Mouse (Mus musculus): ENCODE measurements around the gene Ckm.
A peak's percentile ranks its signal among the peaks of the same experiment; 100 is the strongest.

Ckm gene

GRCm38 (mm10) chr7:19432475-19432874, 27.9 kb downstream of the Ckm start:
- DNase-seq (ENCODE audit: inconsistent ontology term) = no peak

GRCm38 (mm10) chr7:19436276-19436675, 31.7 kb downstream of the Ckm start:
- DNase-seq (ENCODE audit: inconsistent ontology term) = no peak

- no peak for DNase-seq (ENCODE audit: inconsistent ontology term)
These were observed 32.5 kb downstream of the Ckm start for GRCm38 (mm10) chr7:19437048-19437447.

GRCm38 (mm10) chr7:19441448-19442091, 37.0 kb downstream of the Ckm start:
- no peak for DNase-seq (ENCODE audit: inconsistent ontology term)

- peak; percentile 56 for DNase-seq (ENCODE audit: inconsistent ontology term)
These were observed 38.8 kb downstream of the Ckm start for GRCm38 (mm10) chr7:19443344-19443743.

- DNase-seq (ENCODE audit: inconsistent ontology term) = no peak
These were observed 40.2 kb downstream of the Ckm start for GRCm38 (mm10) chr7:19444801-19445200.

- DNase-seq (ENCODE audit: inconsistent ontology term) = no peak
These were observed 43.1 kb downstream of the Ckm start for GRCm38 (mm10) chr7:19447689-19448088.

- DNase-seq (ENCODE audit: inconsistent ontology term) = no peak
These were observed 44.6 kb downstream of the Ckm start for GRCm38 (mm10) chr7:19449165-19449564.

- DNase-seq (ENCODE audit: inconsistent ontology term) = no peak
These were observed 50.6 kb downstream of the Ckm start for GRCm38 (mm10) chr7:19455186-19455585.

- no peak for DNase-seq (ENCODE audit: inconsistent ontology term)
These were observed 51.4 kb downstream of the Ckm start for GRCm38 (mm10) chr7:19455819-19456495.

- DNase-seq (ENCODE audit: inconsistent ontology term) = no peak
These were observed 52.1 kb downstream of the Ckm start for GRCm38 (mm10) chr7:19456628-19457027.

GRCm38 (mm10) chr7:19457414-19458071, 53.0 kb downstream of the Ckm start:
- no peak for DNase-seq (ENCODE audit: inconsistent ontology term)

- peak; percentile 79 for DNase-seq (ENCODE audit: inconsistent ontology term)
These were observed 53.5 kb downstream of the Ckm start for GRCm38 (mm10) chr7:19458072-19458486.

- peak; percentile 92 for DNase-seq (ENCODE audit: inconsistent ontology term)
These were observed 54.1 kb downstream of the Ckm start, which contains the start of gene Mark4 for GRCm38 (mm10) chr7:19458591-19459111. Gene Mark4 (minus strand): TSS chr7:19458821.

GRCm38 (mm10) chr7:19459144-19459870, 54.7 kb downstream of the Ckm start:
- no peak for DNase-seq (ENCODE audit: inconsistent ontology term)

GRCm38 (mm10) chr7:19460500-19460899, 55.9 kb downstream of the Ckm start:
- DNase-seq (ENCODE audit: inconsistent ontology term) = no peak

GRCm38 (mm10) chr7:19461488-19461887, 56.9 kb downstream of the Ckm start:
- DNase-seq (ENCODE audit: inconsistent ontology term) = peak; percentile 67

- no peak for DNase-seq (ENCODE audit: inconsistent ontology term)
These were observed 57.9 kb downstream of the Ckm start for GRCm38 (mm10) chr7:19462443-19462842.

- no peak for DNase-seq (ENCODE audit: inconsistent ontology term)
These were observed 58.4 kb downstream of the Ckm start, which contains the start of gene Exoc3l2 for GRCm38 (mm10) chr7:19462884-19463381. Gene Exoc3l2 (plus strand): TSS chr7:19463331.

GRCm38 (mm10) chr7:19464367-19465307, 60.1 kb downstream of the Ckm start:
- no peak for DNase-seq (ENCODE audit: inconsistent ontology term)

All from Muller cell, postnatal 12 days (primary cell).